Mouse (Mus musculus): ENCODE results near the gene Nusap1.

- no peak for TF ChIP-seq POLR2A (IDR thresholded peaks at IDR 0.05; ENCODE audit: low read depth, low read length)
- no peak for TF ChIP-seq CTCF (conservative IDR thresholded peaks at IDR 0.05 in 1 of 2, IDR thresholded peaks at IDR 0.05 in 1 of 2; ENCODE audit: low read depth in 2 of 2, low read length in 2 of 2)
- no peak for TF ChIP-seq MAZ (IDR thresholded peaks at IDR 0.05; ENCODE audit: low read depth, low read length)
- TF ChIP-seq MAFK (IDR thresholded peaks at IDR 0.05; ENCODE audit: insufficient replicate concordance, low read length), result no peak
- TF ChIP-seq USF1 (IDR thresholded peaks at IDR 0.05; ENCODE audit: low read depth, low read length), result no peak
- TF ChIP-seq EP300 (IDR thresholded peaks at IDR 0.05; ENCODE audit: low read length), result no peak
- no peak for TF ChIP-seq UBTF (IDR thresholded peaks at IDR 0.05; ENCODE audit: low read depth, low read length)
- TF ChIP-seq USF2 (conservative IDR thresholded peaks at IDR 0.05; ENCODE audit: low read depth, low read length), result no peak
These were observed 3.2 kb downstream of the Nusap1 start for GRCm38 (mm10) chr2:119621302-119621701.
